ENCODE assay signal across 9 mouse cellular contexts in genomic region chr4:143279661-143280060, GRCm38 (mm10). TPM values are rescaled to one million over a fixed set of nuclear protein-coding genes. Genes with fewer than 3 reads are reported as not detected.
DNase-seq lines count a peak whose midpoint lies in the region; ATAC-seq and TF ChIP-seq lines count a peak whose summit lies in the region.
"Had no signal": no experiment of that assay in that cellular context is flagged by ENCODE, and none has a peak within 500 bp of the region (broad histone marks: within the 10 kb centered on the region; RNA-seq: fewer than 3 reads in every experiment).

No protein-coding gene starts in this region.

- ATAC-seq in limb, embryonic 12.5 days (ENCODE audit: insufficient number of reproducible peaks, insufficient read depth, low FRiP score, low TSS enrichment, low read depth) = no peak
- ATAC-seq in forebrain, postnatal 0 days = no peak
- ATAC-seq in limb, embryonic 13.5 days (ENCODE audit: low FRiP score, low read depth) = peak; percentile 30; the same call in 1 of the 2 replicates
- ATAC-seq in stomach, embryonic 16.5 days (ENCODE audit: insufficient read depth, low FRiP score) = peak; percentile 46; the same call in 1 of the 2 replicates
- ATAC-seq in frontal cortex, adult (ENCODE audit: low TSS enrichment) = no peak
- ATAC-seq in inflammation-experienced regulatory T-cells, adult 6 months = no peak

- WGBS in limb, embryonic 12.5 days = 66% methylated on average over 12 of the region's 12 CpGs
- 84% methylated on average over 12 of the region's 12 CpGs for WGBS in limb, embryonic 10.5 days
- WGBS in forebrain, postnatal 0 days = 8% methylated on average over 12 of the region's 12 CpGs
- WGBS in limb, embryonic 13.5 days = 43% methylated on average over 12 of the region's 12 CpGs
- WGBS in stomach, embryonic 16.5 days = 33% methylated on average over 12 of the region's 12 CpGs

- no peak overlapping the region for H3K4me2 ChIP-seq in limb, embryonic 12.5 days
- H3K4me2 ChIP-seq in forebrain, postnatal 0 days (ENCODE audit: low read depth) = no peak overlapping the region
- no peak overlapping the region for H3K4me2 ChIP-seq in limb, embryonic 13.5 days (replicated peaks)
- no peak overlapping the region for H3K4me2 ChIP-seq in stomach, embryonic 16.5 days (ENCODE audit: low read depth, low read length)

- no peaks in the 10 kb centered on the region for H3K27me3 ChIP-seq in limb, embryonic 12.5 days
- no peaks in the 10 kb centered on the region for H3K27me3 ChIP-seq in limb, embryonic 10.5 days (ENCODE audit: low read depth, poor library complexity, severe bottlenecking)
- no peaks in the 10 kb centered on the region for H3K27me3 ChIP-seq in forebrain, postnatal 0 days (ENCODE audit: insufficient read depth, low read length)
- H3K27me3 ChIP-seq in limb, embryonic 13.5 days = no peaks in the 10 kb centered on the region
- H3K27me3 ChIP-seq in stomach, embryonic 16.5 days (ENCODE audit: control insufficient read depth, insufficient read depth, low read length) = no peaks in the 10 kb centered on the region

- peaks cover 20% of the 10 kb centered on the region for H3K4me1 ChIP-seq in limb, embryonic 12.5 days (replicated peaks)
- H3K4me1 ChIP-seq in limb, embryonic 10.5 days = peaks cover 11% of the 10 kb centered on the region
- H3K4me1 ChIP-seq in forebrain, postnatal 0 days (ENCODE audit: insufficient read depth) = peaks cover 11% of the 10 kb centered on the region
- peaks cover 34% of the 10 kb centered on the region for H3K4me1 ChIP-seq in limb, embryonic 13.5 days
- H3K4me1 ChIP-seq in stomach, embryonic 16.5 days (ENCODE audit: control insufficient read depth, insufficient read depth, low read length) = peaks cover 19% of the 10 kb centered on the region

- H3K4me3 ChIP-seq in limb, embryonic 12.5 days (replicated peaks) = no peak overlapping the region
- H3K4me3 ChIP-seq in limb, embryonic 10.5 days = no peak overlapping the region
- H3K4me3 ChIP-seq in forebrain, postnatal 0 days (ENCODE audit: low read depth, low read length) = no peak overlapping the region
- no peak overlapping the region for H3K4me3 ChIP-seq in limb, embryonic 13.5 days
- no peak overlapping the region for H3K4me3 ChIP-seq in stomach, embryonic 16.5 days (replicated peaks; ENCODE audit: low read length)

- H3K27ac ChIP-seq in limb, embryonic 12.5 days = peak overlapping the region; percentile 66
- H3K27ac ChIP-seq in limb, embryonic 10.5 days = no peak overlapping the region
- H3K27ac ChIP-seq in forebrain, postnatal 0 days (ENCODE audit: low read depth, low read length) = 0 out of 2 replicates have a peak overlapping the region, but pooled peaks have one; percentile 17
- peak overlapping the region; percentile 82 for H3K27ac ChIP-seq in limb, embryonic 13.5 days
- peak overlapping the region; percentile 63 for H3K27ac ChIP-seq in stomach, embryonic 16.5 days (ENCODE audit: low read length)

- no peak for DNase-seq in limb, embryonic 10.5 days (ENCODE audit: low spot score)
- no peak for DNase-seq in forebrain, postnatal 0 days
- DNase-seq in frontal cortex, postnatal 25 days (ENCODE audit: low spot score in 2 of 2) = no peak
- DNase-seq: cerebellum, adult 18-20 months had no signal

- no peak for TF ChIP-seq CTCF in forebrain, postnatal 0 days (IDR thresholded peaks at IDR 0.05; ENCODE audit: low read depth)

- no peak overlapping the region for H3K9ac ChIP-seq in limb, embryonic 12.5 days (replicated peaks)
- H3K9ac ChIP-seq in forebrain, postnatal 0 days = no peak overlapping the region
- H3K9ac ChIP-seq in limb, embryonic 13.5 days = no peak overlapping the region
- no peak overlapping the region for H3K9ac ChIP-seq in stomach, embryonic 16.5 days (ENCODE audit: low read length)

- no peaks in the 10 kb centered on the region for H3K9me3 ChIP-seq in limb, embryonic 12.5 days
- no peaks in the 10 kb centered on the region for H3K9me3 ChIP-seq in limb, embryonic 10.5 days (replicated peaks)
- no peaks in the 10 kb centered on the region for H3K9me3 ChIP-seq in forebrain, postnatal 0 days (ENCODE audit: low read length)
- no peaks in the 10 kb centered on the region for H3K9me3 ChIP-seq in limb, embryonic 13.5 days
- no peaks in the 10 kb centered on the region for H3K9me3 ChIP-seq in stomach, embryonic 16.5 days (replicated peaks; ENCODE audit: control insufficient read depth, low read length)

- no peaks in the 10 kb centered on the region; the same call in 1 of the 2 replicates for H3K36me3 ChIP-seq in limb, embryonic 12.5 days
- H3K36me3 ChIP-seq in limb, embryonic 10.5 days = no peaks in the 10 kb centered on the region
- no peaks in the 10 kb centered on the region for H3K36me3 ChIP-seq in forebrain, postnatal 0 days (ENCODE audit: insufficient read depth)
- H3K36me3 ChIP-seq in limb, embryonic 13.5 days = peaks cover 8% of the 10 kb centered on the region; the same call in 1 of the 2 replicates
- H3K36me3 ChIP-seq in stomach, embryonic 16.5 days (ENCODE audit: control insufficient read depth, insufficient read depth, low read length) = no peaks in the 10 kb centered on the region

RNA-seq across cellular contexts. Expression of gene Pdpn, which starts 19.7 kb away (rescaled TPM):
- 41.5 and 43.7 TPM in 2 replicates for polyA plus RNA-seq in limb, embryonic 12.5 days (2016; fragmentation: Nextera tagmentation; extraction: Ambion mirVana)
- 20.0 and 25.8 TPM in 2 replicates for polyA plus RNA-seq in limb, embryonic 10.5 days (2016; fragmentation: Nextera tagmentation; extraction: Ambion mirVana)
- total RNA-seq in forebrain, postnatal 0 days (2014; rRNA removed) = 31.5 and 36.8 TPM in 2 replicates
- 38.7 and 39.2 TPM in 2 replicates for polyA plus RNA-seq in forebrain, postnatal 0 days (2015; fragmentation: Nextera tagmentation; extraction: Ambion mirVana)
- 62.5 and 63.3 TPM in 2 replicates for polyA plus RNA-seq in limb, embryonic 13.5 days (2015; fragmentation: Nextera tagmentation; extraction: Ambion mirVana)
- 32.2 and 33.7 TPM in 2 replicates for polyA plus RNA-seq in stomach, embryonic 16.5 days (2015; fragmentation: Nextera tagmentation; extraction: Ambion mirVana)
- polyA plus RNA-seq in inflammation-experienced regulatory T-cells, adult 6 months (2017; shearing (Covaris generic)) = under 1 TPM in 1 of 3 experiments, not detected in 2; 0.49 TPM

Comparison
In these comparisons a context has a peak if more than half of its experiments do, and no peak if none do; other contexts are left out.
1. ATAC-seq: peak in limb, embryonic 13.5 days (single experiment) and stomach, embryonic 16.5 days (single experiment); none in limb, embryonic 12.5 days (single experiment), forebrain, postnatal 0 days (single experiment), frontal cortex, adult (single experiment) and inflammation-experienced regulatory T-cells, adult 6 months (single experiment).
2. RNA of gene Pdpn, which starts 19.7 kb away (polyA plus RNA-seq): 62.5 to 63.3 TPM in limb, embryonic 13.5 days, 41.5 to 43.7 TPM in limb, embryonic 12.5 days, 38.7 to 39.2 TPM in forebrain, postnatal 0 days, 32.2 to 33.7 TPM in stomach, embryonic 16.5 days and 20.0 to 25.8 TPM in limb, embryonic 10.5 days; 0.49 TPM in inflammation-experienced regulatory T-cells, adult 6 months; every median in the first group is over 10 times any median in the second.